In the genomic region with DNA sequence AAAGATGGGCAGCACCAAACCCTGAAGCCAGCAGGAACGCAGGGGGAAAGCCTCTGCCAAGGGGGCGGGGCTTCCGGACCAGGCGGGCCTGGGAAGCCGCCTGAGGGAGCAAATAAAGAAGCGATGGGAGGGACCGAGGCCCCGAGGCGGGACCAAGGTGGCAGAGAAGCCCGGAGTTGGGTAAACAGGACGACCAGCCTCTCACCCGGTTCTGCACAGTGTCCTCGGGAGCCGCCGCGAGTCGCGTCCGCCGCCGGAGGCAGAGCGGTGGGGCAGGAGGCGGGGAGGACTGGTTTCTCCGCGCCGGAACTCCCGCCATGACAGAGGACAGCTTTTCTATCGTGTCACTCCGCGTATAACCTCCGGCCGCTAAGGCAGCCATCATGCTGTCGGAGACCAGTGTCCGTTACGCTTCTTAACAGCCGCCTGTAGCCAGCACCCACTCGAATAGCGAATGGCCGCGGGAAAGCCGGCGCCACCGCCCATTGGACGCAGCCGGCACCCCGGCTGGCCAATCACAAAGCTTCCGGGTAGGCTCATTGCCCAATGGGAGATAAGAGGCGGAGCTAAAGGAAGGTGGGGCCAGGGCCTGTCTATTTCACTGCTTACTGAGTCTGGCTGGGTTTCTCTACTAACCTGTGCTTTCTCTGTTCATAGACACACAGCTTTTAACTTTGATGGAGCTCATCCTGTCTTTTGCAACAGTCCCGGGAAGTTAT, we compare ENCODE assay signal across 8 mouse cellular contexts. TPM values are rescaled to one million over a fixed set of nuclear protein-coding genes. Genes with fewer than 3 reads are reported as not detected.
A peak's percentile ranks its signal among the peaks of the same experiment; 100 is the strongest.
DNase-seq lines count a peak whose midpoint lies in the region; ATAC-seq lines count a peak whose summit lies in the region.

Thap8 (plus strand) TSS at position 144 of the 719 bp plus-strand sequence.
Wdr62 (minus strand) TSS at position 469 of the 719 bp plus-strand sequence.

- DNase-seq in c-Kit-negative CD71-positive TER-119-positive erythroid progenitor cells, embryonic 14.5 days (ENCODE audit: low read depth, low spot score), result peak; percentile 91
- peak; percentile 88 for DNase-seq in fibroblast of lung, adult 2 months (ENCODE audit: low read depth)
- peak; percentile 95 for DNase-seq in kidney, postnatal 14 days
- peak; percentile 92 for DNase-seq in liver, embryonic 13.5 days
- peak; percentile 91 for DNase-seq in neural tube, embryonic 10.5 days (ENCODE audit: extremely low spot score, low spot score)

- no peaks in the 10 kb centered on the region for H3K9me3 ChIP-seq in heart, embryonic 14.5 days (ENCODE audit: control insufficient read depth, low read length)
- no peaks in the 10 kb centered on the region for H3K9me3 ChIP-seq in liver, embryonic 13.5 days (replicated peaks)
- no peaks in the 10 kb centered on the region for H3K9me3 ChIP-seq in stomach, embryonic 16.5 days (replicated peaks; ENCODE audit: control insufficient read depth, low read length)

- no peaks in the 10 kb centered on the region for H3K27me3 ChIP-seq in heart, embryonic 14.5 days (ENCODE audit: control insufficient read depth, insufficient read depth, low read length)
- no peaks in the 10 kb centered on the region for H3K27me3 ChIP-seq in liver, embryonic 13.5 days
- H3K27me3 ChIP-seq in stomach, embryonic 16.5 days (ENCODE audit: control insufficient read depth, insufficient read depth, low read length), result no peaks in the 10 kb centered on the region

- ATAC-seq in CD4-positive, CD25-positive, alpha-beta regulatory T cell, adult 4 months, result peak; percentile 97
- peak; percentile 93 for ATAC-seq in heart, embryonic 14.5 days (ENCODE audit: insufficient number of reproducible peaks, insufficient read depth, low FRiP score, low read depth)
- ATAC-seq in liver, embryonic 13.5 days (ENCODE audit: low read depth), result peak; percentile 89
- peak; percentile 96 for ATAC-seq in stomach, embryonic 16.5 days (ENCODE audit: insufficient read depth, low FRiP score)

- peak within 1 kb of the TSS; percentile 88 to 94 for H3K4me3 ChIP-seq in heart, embryonic 14.5 days (ENCODE audit: control insufficient read depth in 1 of 2, insufficient read depth in 1 of 2, low read depth in 1 of 2, low read length in 2 of 2)
- peak within 1 kb of the TSS; percentile 81 for H3K4me3 ChIP-seq in liver, embryonic 13.5 days (replicated peaks)
- peak within 1 kb of the TSS; percentile 86 for H3K4me3 ChIP-seq in stomach, embryonic 16.5 days (replicated peaks; ENCODE audit: low read length)

- H3K27ac ChIP-seq in heart, embryonic 14.5 days (replicated peaks in 1 of 2; ENCODE audit: control insufficient read depth in 1 of 2, insufficient read depth in 1 of 2, low read depth in 2 of 2, low read length in 2 of 2), result peak within 1 kb of the TSS; percentile 97 to 99
- peak within 1 kb of the TSS; percentile 97 for H3K27ac ChIP-seq in liver, embryonic 13.5 days
- peak within 1 kb of the TSS; percentile 99 for H3K27ac ChIP-seq in stomach, embryonic 16.5 days (ENCODE audit: low read length)

- peak within 1 kb of the TSS; percentile 91 for H3K4me2 ChIP-seq in heart, embryonic 14.5 days (ENCODE audit: low read length)
- H3K4me2 ChIP-seq in liver, embryonic 13.5 days, result peak within 1 kb of the TSS; percentile 87
- peak within 1 kb of the TSS; percentile 96 for H3K4me2 ChIP-seq in stomach, embryonic 16.5 days (ENCODE audit: low read depth, low read length)

- H3K9ac ChIP-seq in heart, embryonic 14.5 days (ENCODE audit: low read length), result peak within 1 kb of the TSS; percentile 76
- H3K9ac ChIP-seq in liver, embryonic 13.5 days, result peak within 1 kb of the TSS; percentile 87
- H3K9ac ChIP-seq in stomach, embryonic 16.5 days (ENCODE audit: low read length), result peak within 1 kb of the TSS; percentile 68

- H3K4me1 ChIP-seq in heart, embryonic 14.5 days (ENCODE audit: control insufficient read depth in 2 of 2, insufficient read depth in 2 of 2, low read length in 2 of 2), result peaks cover 10 to 17% of the 10 kb centered on the region in 2 experiments
- H3K4me1 ChIP-seq in liver, embryonic 13.5 days (replicated peaks), result peaks cover 36% of the 10 kb centered on the region
- H3K4me1 ChIP-seq in stomach, embryonic 16.5 days (ENCODE audit: control insufficient read depth, insufficient read depth, low read length), result 0 out of 2 replicates have a peak, but pooled peaks cover 3% of the 10 kb centered on the region

- H3K36me3 ChIP-seq in heart, embryonic 14.5 days (ENCODE audit: control insufficient read depth, insufficient read depth, low read length), result 0 out of 2 replicates have a peak, but pooled peaks cover 4% of the 10 kb centered on the region
- H3K36me3 ChIP-seq in liver, embryonic 13.5 days, result 0 out of 2 replicates have a peak, but pooled peaks cover 4% of the 10 kb centered on the region
- no peaks in the 10 kb centered on the region for H3K36me3 ChIP-seq in stomach, embryonic 16.5 days (ENCODE audit: control insufficient read depth, insufficient read depth, low read length)

- WGBS in heart, embryonic 14.5 days, result under 1% methylated on average over 49 of the region's 49 CpGs
- 0% methylated on average over 48 of the region's 49 CpGs for WGBS in liver, embryonic 13.5 days (ENCODE audit: insufficient replicate concordance)
- WGBS in stomach, embryonic 16.5 days, result under 1% methylated on average over 49 of the region's 49 CpGs

RNA-seq across cellular contexts. Expression of gene Thap8, which starts in this region (rescaled TPM):
- 1 to 10 TPM in 1 of 2 experiments, not detected in 1; 1.6 TPM for polyA plus RNA-seq in CD4-positive, CD25-positive, alpha-beta regulatory T cell, adult 4 months (2017; shearing (Covaris generic))
- 0.35 and 0.72 TPM in 2 replicates for polyA plus RNA-seq in heart, embryonic 14.5 days (2014; fragmentation: Nextera tagmentation; extraction: Ambion mirVana)
- polyA plus RNA-seq in liver, embryonic 13.5 days (2015; fragmentation: Nextera tagmentation; extraction: Ambion mirVana), result 0.13 TPM in 1 of 2 replicates, not detected in the other
- 0.25 and 0.53 TPM in 2 replicates for polyA plus RNA-seq in stomach, embryonic 16.5 days (2015; fragmentation: Nextera tagmentation; extraction: Ambion mirVana)

RNA-seq across cellular contexts. Expression of gene Wdr62, which starts in this region (rescaled TPM):
- polyA plus RNA-seq in CD4-positive, CD25-positive, alpha-beta regulatory T cell, adult 4 months (2017; shearing (Covaris generic)), result 1 to 10 TPM; 1.9 to 3.2 TPM
- 8.7 and 9.4 TPM in 2 replicates for polyA plus RNA-seq in heart, embryonic 14.5 days (2014; fragmentation: Nextera tagmentation; extraction: Ambion mirVana)
- 7.0 and 8.1 TPM in 2 replicates for polyA plus RNA-seq in liver, embryonic 13.5 days (2015; fragmentation: Nextera tagmentation; extraction: Ambion mirVana)
- polyA plus RNA-seq in stomach, embryonic 16.5 days (2015; fragmentation: Nextera tagmentation; extraction: Ambion mirVana), result 7.1 and 7.3 TPM in 2 replicates

Comparison
In these comparisons a context has a peak if more than half of its experiments do, and no peak if none do; other contexts are left out.
1. Peak in every context shown above with its lines: DNase-seq, ATAC-seq, H3K4me3 ChIP-seq and H3K27ac ChIP-seq.